In genomic region chr10:60380229-60380628, GRCm38 (mm10) we compare ENCODE assay signal across 13 mouse cellular contexts. TPM values are rescaled to one million over a fixed set of nuclear protein-coding genes. Genes with fewer than 3 reads are reported as not detected.
DNase-seq lines count a peak whose midpoint lies in the region; ATAC-seq and TF ChIP-seq lines count a peak whose summit lies in the region.
"Had no signal": no experiment of that assay in that cellular context is flagged by ENCODE, and none has a peak within 500 bp of the region (broad histone marks: within the 10 kb centered on the region; RNA-seq: fewer than 3 reads in every experiment).

No protein-coding gene starts in this region.

- ATAC-seq in heart, embryonic 12.5 days (ENCODE audit: insufficient number of reproducible peaks, low FRiP score): peak; percentile 49; the same call in 1 of the 2 replicates
- no peak for ATAC-seq in embryonic facial prominence, embryonic 14.5 days (ENCODE audit: low read depth)
- ATAC-seq in stomach, postnatal 0 days (ENCODE audit: low FRiP score, low TSS enrichment): no peak

- no peak overlapping the region for H3K4me3 ChIP-seq in heart, embryonic 12.5 days
- no peak overlapping the region for H3K4me3 ChIP-seq in spleen, adult 2 months (ENCODE audit: extremely low read depth, insufficient read depth, insufficient read length)
- no peak overlapping the region for H3K4me3 ChIP-seq in embryonic facial prominence, embryonic 14.5 days (ENCODE audit: low read depth, low read length)
- no peak overlapping the region for H3K4me3 ChIP-seq in stomach, postnatal 0 days (ENCODE audit: low read depth, low read length)
- H3K4me3 ChIP-seq in layer of hippocampus, adult 2 months: no peak overlapping the region
- H3K4me3 ChIP-seq: limb, embryonic 12.5 days had no signal

- DNase-seq in heart, adult 11 months: no peak
- DNase-seq in spleen, adult 2 months (ENCODE audit: low read depth in 1 of 2, low spot score in 2 of 2): no peak
- DNase-seq in spleen, adult 18-20 months: no peak
- DNase-seq in embryonic facial prominence, embryonic 14.5 days (ENCODE audit: low spot score): no peak
- no peak for DNase-seq in stomach, postnatal 0 days (ENCODE audit: low spot score)
- no peak for DNase-seq in embryo, embryonic 10.5 days (ENCODE audit: low spot score)
- no peak for DNase-seq in layer of hippocampus, adult 2 months (ENCODE audit: low spot score in 2 of 2)
- DNase-seq: cerebellum, postnatal 36 days; kidney, postnatal 14 days; lung, adult 18-20 months had no signal

- H3K27me3 ChIP-seq in heart, embryonic 12.5 days (replicated peaks): no peaks in the 10 kb centered on the region
- no peaks in the 10 kb centered on the region for H3K27me3 ChIP-seq in spleen, adult 2 months (ENCODE audit: control insufficient read depth, insufficient read depth, low read length)
- no peaks in the 10 kb centered on the region for H3K27me3 ChIP-seq in embryonic facial prominence, embryonic 14.5 days (replicated peaks; ENCODE audit: control insufficient read depth, insufficient read depth, low read length)
- no peaks in the 10 kb centered on the region for H3K27me3 ChIP-seq in stomach, postnatal 0 days (ENCODE audit: control insufficient read depth, insufficient read depth, low read length)
- H3K27me3 ChIP-seq: limb, embryonic 12.5 days had no signal

- H3K36me3 ChIP-seq in heart, embryonic 12.5 days: no peaks in the 10 kb centered on the region
- no peaks in the 10 kb centered on the region for H3K36me3 ChIP-seq in spleen, adult 2 months (ENCODE audit: control insufficient read depth, insufficient read depth, low read length)
- H3K36me3 ChIP-seq in embryonic facial prominence, embryonic 14.5 days (ENCODE audit: control insufficient read depth, insufficient read depth, low read length): no peaks in the 10 kb centered on the region
- H3K36me3 ChIP-seq in stomach, postnatal 0 days (ENCODE audit: control insufficient read depth, insufficient read depth, low read length): no peaks in the 10 kb centered on the region
- H3K36me3 ChIP-seq: limb, embryonic 12.5 days had no signal

- 58% methylated on average over 3 of the region's 3 CpGs for WGBS in heart, embryonic 12.5 days
- 35% methylated on average over 3 of the region's 3 CpGs for WGBS in spleen, adult 2 months
- WGBS in embryonic facial prominence, embryonic 14.5 days: 70% methylated on average over 3 of the region's 3 CpGs
- WGBS in stomach, postnatal 0 days: 72% methylated on average over 3 of the region's 3 CpGs

- H3K9ac ChIP-seq in heart, embryonic 12.5 days: no peak overlapping the region
- H3K9ac ChIP-seq in embryonic facial prominence, embryonic 14.5 days (ENCODE audit: low read depth, low read length): no peak overlapping the region
- H3K9ac ChIP-seq in stomach, postnatal 0 days (ENCODE audit: low read length): no peak overlapping the region
- H3K9ac ChIP-seq: limb, embryonic 12.5 days had no signal

- no peak for TF ChIP-seq EP300 in stomach, postnatal 0 days (optimal IDR thresholded peaks at IDR 0.05)

- peaks cover 15% of the 10 kb centered on the region for H3K4me1 ChIP-seq in heart, embryonic 12.5 days (replicated peaks)
- peaks cover 14% of the 10 kb centered on the region; the same call in 1 of the 2 replicates for H3K4me1 ChIP-seq in spleen, adult 2 months (ENCODE audit: control insufficient read depth, insufficient read depth, insufficient read length)
- H3K4me1 ChIP-seq in embryonic facial prominence, embryonic 14.5 days (ENCODE audit: control insufficient read depth, insufficient read depth, low read length): no peaks in the 10 kb centered on the region
- H3K4me1 ChIP-seq in stomach, postnatal 0 days (replicated peaks; ENCODE audit: control insufficient read depth, insufficient read depth): 0 out of 2 replicates have a peak, but pooled peaks cover 2% of the 10 kb centered on the region

- H3K9me3 ChIP-seq in heart, embryonic 12.5 days (replicated peaks): no peaks in the 10 kb centered on the region
- H3K9me3 ChIP-seq in embryonic facial prominence, embryonic 14.5 days (ENCODE audit: control insufficient read depth, low read length): no peaks in the 10 kb centered on the region
- H3K9me3 ChIP-seq in stomach, postnatal 0 days (ENCODE audit: control insufficient read depth, low read length): no peaks in the 10 kb centered on the region
- H3K9me3 ChIP-seq: limb, embryonic 12.5 days had no signal

- no peak overlapping the region for H3K27ac ChIP-seq in heart, embryonic 12.5 days (ENCODE audit: poor library complexity, severe bottlenecking)
- 0 out of 2 replicates have a peak overlapping the region, but pooled peaks have one; percentile 24 for H3K27ac ChIP-seq in spleen, adult 2 months (ENCODE audit: insufficient read depth, low read length)
- H3K27ac ChIP-seq in embryonic facial prominence, embryonic 14.5 days (replicated peaks; ENCODE audit: low read depth, low read length): 0 out of 2 replicates have a peak overlapping the region, but pooled peaks have one; percentile 33
- H3K27ac ChIP-seq in stomach, postnatal 0 days (replicated peaks): peak overlapping the region; percentile 65; the same call in 1 of the 2 replicates
- no peak overlapping the region for H3K27ac ChIP-seq in layer of hippocampus, adult 2 months

- no peak for TF ChIP-seq CTCF in spleen, adult 2 months (IDR thresholded peaks at IDR 0.05; ENCODE audit: extremely low read depth, insufficient read depth, insufficient read length, insufficient replicate concordance)
- TF ChIP-seq CTCF in stomach, postnatal 0 days (IDR thresholded peaks at IDR 0.05; ENCODE audit: low read depth): no peak
- no peak for TF ChIP-seq CTCF in layer of hippocampus, adult 2 months (conservative IDR thresholded peaks at IDR 0.05)

- no peak for TF ChIP-seq POLR2A in spleen, adult 2 months (IDR thresholded peaks at IDR 0.05; ENCODE audit: low read depth, low read length)

- no peak overlapping the region for H3K4me2 ChIP-seq in heart, embryonic 12.5 days
- no peak overlapping the region for H3K4me2 ChIP-seq in embryonic facial prominence, embryonic 14.5 days (ENCODE audit: low read depth, low read length)
- H3K4me2 ChIP-seq in stomach, postnatal 0 days (replicated peaks; ENCODE audit: low read depth): no peak overlapping the region
- H3K4me2 ChIP-seq: limb, embryonic 12.5 days had no signal

RNA-seq across cellular contexts. Expression of gene Gm17455, which starts 19.3 kb away (rescaled TPM):
- polyA plus RNA-seq in heart, embryonic 12.5 days (2016; fragmentation: Nextera tagmentation; extraction: Ambion mirVana): 0.20 and 0.31 TPM in 2 replicates
- polyA plus RNA-seq in spleen, adult 2 months (2012; rRNA removed): 1.3 and 2.3 TPM in 2 replicates
- polyA plus RNA-seq in embryonic facial prominence, embryonic 14.5 days (2014; fragmentation: Nextera tagmentation; extraction: Ambion mirVana): 1.4 and 1.7 TPM in 2 replicates
- polyA plus RNA-seq in stomach, postnatal 0 days (2015; fragmentation: Nextera tagmentation; extraction: Ambion mirVana): 0.74 and 1.0 TPM in 2 replicates
- not detected for total RNA-seq in layer of hippocampus, adult 2 months (2021)
- total RNA-seq: megakaryocyte-erythroid progenitor cell, adult 5-6 weeks had no signal

RNA-seq across cellular contexts. Expression of gene Vsir, which starts 33.6 kb away (rescaled TPM):
- polyA plus RNA-seq in heart, embryonic 12.5 days (2016; fragmentation: Nextera tagmentation; extraction: Ambion mirVana): 1.8 TPM in 2 replicates
- 155 TPM in 2 replicates for polyA plus RNA-seq in spleen, adult 2 months (2012; rRNA removed)
- 5.5 and 6.6 TPM in 2 replicates for polyA plus RNA-seq in embryonic facial prominence, embryonic 14.5 days (2014; fragmentation: Nextera tagmentation; extraction: Ambion mirVana)
- 4.2 and 4.3 TPM in 2 replicates for polyA plus RNA-seq in stomach, postnatal 0 days (2015; fragmentation: Nextera tagmentation; extraction: Ambion mirVana)
- total RNA-seq in layer of hippocampus, adult 2 months (2021): 10 to 100 TPM; 17.6 to 23.2 TPM

Comparison
In these comparisons a context has a peak if more than half of its experiments do, and no peak if none do; other contexts are left out.
1. H3K27ac ChIP-seq: peak in spleen, adult 2 months (single experiment), embryonic facial prominence, embryonic 14.5 days (single experiment) and stomach, postnatal 0 days (single experiment); none in heart, embryonic 12.5 days (single experiment) and layer of hippocampus, adult 2 months (single experiment).
2. RNA of gene Vsir, which starts 33.6 kb away (polyA plus RNA-seq): 155 TPM in spleen, adult 2 months; 5.5 to 6.6 TPM in embryonic facial prominence, embryonic 14.5 days, 4.2 to 4.3 TPM in stomach, postnatal 0 days and 1.8 TPM in heart, embryonic 12.5 days; every median in the first group is over 10 times any median in the second.